Mouse (Mus musculus) C2C12 (cell line): ENCODE results near the gene Fbl.

Experiments used
- CTCF ChIP-seq: IDR thresholded peaks from one replicate; pipeline ENCODE4 v1.5.1; 2011; ENCODE audit not compliant: control insufficient read depth, insufficient read depth, insufficient read length
- MAX ChIP-seq: IDR thresholded peaks from one replicate; pipeline ENCODE4 v1.6.1; 2011; ENCODE audit warnings: mild to moderate bottlenecking, control low read depth
- MYOG ChIP-seq: IDR thresholded peaks from one replicate; pipeline ENCODE4 v1.6.1; 2011; ENCODE audit not compliant: control insufficient read depth, insufficient read length; ENCODE audit errors: extremely low read depth
- USF1 ChIP-seq: IDR thresholded peaks from one replicate; pipeline ENCODE4 v1.6.1; 2011; ENCODE audit warnings: low read depth, mild to moderate bottlenecking, control low read depth, moderate library complexity

DNA sequence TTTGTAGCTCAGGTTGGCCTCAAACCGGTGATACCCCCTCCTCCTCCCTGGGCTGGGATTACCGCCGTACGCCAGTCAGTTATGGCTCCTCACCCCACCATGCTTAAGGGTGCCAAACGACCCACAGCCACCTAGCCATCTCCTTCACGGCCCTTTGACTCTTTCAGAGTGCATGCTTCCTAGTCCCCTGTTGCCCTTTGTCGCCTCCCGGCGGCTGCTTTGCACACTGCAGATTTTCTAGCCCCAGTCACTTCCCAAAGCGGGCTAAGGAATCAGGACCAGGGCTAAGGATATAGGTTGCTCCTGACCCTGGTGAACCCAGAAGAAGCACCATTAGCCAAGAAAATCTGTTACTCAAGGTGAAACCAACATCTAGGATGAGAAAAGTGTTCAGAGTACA lies 44.6 kb downstream of the Fbl start:
- TF ChIP-seq CTCF (peak; percentile 84), USF1 (no peak), MYOG (no peak), MAX (no peak)
